Mouse (Mus musculus): ENCODE data around the gene Rpl6.

The Rpl6 gene

DNA sequence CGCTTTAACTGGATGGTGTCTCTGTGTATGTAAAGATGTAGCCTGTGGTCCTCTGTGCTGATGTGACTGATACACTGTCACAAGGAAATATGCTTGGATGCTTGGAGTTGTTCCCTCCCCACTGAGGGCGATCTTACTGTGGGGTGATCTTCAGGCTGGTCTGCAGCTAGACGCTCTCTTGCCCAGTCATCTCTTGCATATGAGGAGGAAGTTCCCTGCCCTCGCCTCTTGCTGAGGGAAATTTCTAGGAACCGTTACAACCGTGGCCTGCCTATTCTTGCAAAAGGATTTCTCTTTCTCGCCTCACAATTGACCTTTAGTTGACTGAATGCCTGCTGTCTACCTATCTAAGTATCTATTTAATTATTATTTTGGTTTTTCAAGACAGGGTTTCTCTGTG, 50.7 kb downstream of the Rpl6 start:
- in situ Hi-C loops (cut with MboI; ENCODE audit: low sequenced_read_pairs): no loop called here
